Comparison of ENCODE assay signal across 9 mouse cellular contexts in genomic region chr6:128411115-128411514, GRCm38 (mm10). TPM values are rescaled to one million over a fixed set of nuclear protein-coding genes. Genes with fewer than 3 reads are reported as not detected.
DNase-seq lines count a peak whose midpoint lies in the region; ATAC-seq and TF ChIP-seq lines count a peak whose summit lies in the region.
"Had no signal": no experiment of that assay in that cellular context is flagged by ENCODE, and none has a peak within 500 bp of the region (broad histone marks: within the 10 kb centered on the region; RNA-seq: fewer than 3 reads in every experiment).

No protein-coding gene starts in this region.

- H3K9me3 ChIP-seq in limb, embryonic 10.5 days (replicated peaks), result no peaks in the 10 kb centered on the region
- no peaks in the 10 kb centered on the region for H3K9me3 ChIP-seq in midbrain, embryonic 15.5 days

- H3K4me3 ChIP-seq in testis, adult 2 months (ENCODE audit: control insufficient read depth, low read depth, low read length), result no peak overlapping the region
- no peak overlapping the region for H3K4me3 ChIP-seq in gastrocnemius, adult 2 months
- no peak overlapping the region for H3K4me3 ChIP-seq in kidney, adult 2 months (ENCODE audit: insufficient read depth, low read depth, low read length)
- no peak overlapping the region for H3K4me3 ChIP-seq in limb, embryonic 10.5 days
- no peak overlapping the region for H3K4me3 ChIP-seq in midbrain, embryonic 15.5 days
- H3K4me3 ChIP-seq in spleen, adult 2 months (ENCODE audit: extremely low read depth, insufficient read depth, insufficient read length), result no peak overlapping the region

- no peak overlapping the region for H3K9ac ChIP-seq in midbrain, embryonic 15.5 days

- TF ChIP-seq POLR2A in testis, adult 2 months (IDR thresholded peaks at IDR 0.05; ENCODE audit: control insufficient read depth, low read depth, low read length), result no peak
- TF ChIP-seq POLR2A in kidney, adult 2 months (IDR thresholded peaks at IDR 0.05; ENCODE audit: low read depth, low read length), result no peak
- TF ChIP-seq POLR2A in spleen, adult 2 months (IDR thresholded peaks at IDR 0.05; ENCODE audit: low read depth, low read length), result no peak

- H3K27ac ChIP-seq in testis, adult 2 months (ENCODE audit: control insufficient read depth, insufficient read depth, low read depth, low read length), result no peak overlapping the region
- no peak overlapping the region for H3K27ac ChIP-seq in gastrocnemius, adult 2 months
- no peak overlapping the region for H3K27ac ChIP-seq in kidney, adult 2 months (ENCODE audit: insufficient read depth, low read depth, low read length)
- H3K27ac ChIP-seq in limb, embryonic 10.5 days, result no peak overlapping the region
- no peak overlapping the region for H3K27ac ChIP-seq in midbrain, embryonic 15.5 days
- H3K27ac ChIP-seq in spleen, adult 2 months (ENCODE audit: insufficient read depth, low read length), result no peak overlapping the region

- intact Hi-C loops in gastrocnemius, adult 2 months (cut with DNase I), result loop anchor here (2.0 to 5.0 kb wide), 3 partner anchors 30 to 184 kb away; no protein-coding TSS in a partner anchor

- H3K4me2 ChIP-seq in midbrain, embryonic 15.5 days, result no peak overlapping the region

- peaks cover 3% of the 10 kb centered on the region; the same call in 1 of the 2 replicates for H3K4me1 ChIP-seq in testis, adult 2 months (ENCODE audit: control insufficient read depth, insufficient read depth, low read length)
- no peaks in the 10 kb centered on the region for H3K4me1 ChIP-seq in kidney, adult 2 months (ENCODE audit: control insufficient read depth, insufficient read depth, low read length)
- H3K4me1 ChIP-seq in limb, embryonic 10.5 days, result no peaks in the 10 kb centered on the region
- H3K4me1 ChIP-seq in midbrain, embryonic 15.5 days, result no peaks in the 10 kb centered on the region
- no peaks in the 10 kb centered on the region for H3K4me1 ChIP-seq in spleen, adult 2 months (ENCODE audit: control insufficient read depth, insufficient read depth, insufficient read length)

- H3K36me3 ChIP-seq in testis, adult 2 months (ENCODE audit: control insufficient read depth, insufficient read depth, low read length), result no peaks in the 10 kb centered on the region; the same call in 1 of the 2 replicates
- no peaks in the 10 kb centered on the region; the same call in none of the 2 replicates for H3K36me3 ChIP-seq in kidney, adult 2 months (ENCODE audit: control insufficient read depth, insufficient read depth, low read length)
- peaks cover 92% of the 10 kb centered on the region for H3K36me3 ChIP-seq in limb, embryonic 10.5 days
- peaks cover 35% of the 10 kb centered on the region for H3K36me3 ChIP-seq in midbrain, embryonic 15.5 days (replicated peaks)
- H3K36me3 ChIP-seq in spleen, adult 2 months (ENCODE audit: control insufficient read depth, insufficient read depth, low read length), result peaks cover 30% of the 10 kb centered on the region

- no peaks in the 10 kb centered on the region for H3K27me3 ChIP-seq in testis, adult 2 months (ENCODE audit: control insufficient read depth, insufficient read depth, low read length)
- no peaks in the 10 kb centered on the region for H3K27me3 ChIP-seq in kidney, adult 2 months (replicated peaks; ENCODE audit: control insufficient read depth, insufficient read depth, low read length)
- no peaks in the 10 kb centered on the region for H3K27me3 ChIP-seq in limb, embryonic 10.5 days (ENCODE audit: low read depth, poor library complexity, severe bottlenecking)
- no peaks in the 10 kb centered on the region for H3K27me3 ChIP-seq in midbrain, embryonic 15.5 days (replicated peaks)
- H3K27me3 ChIP-seq in spleen, adult 2 months (ENCODE audit: control insufficient read depth, insufficient read depth, low read length), result no peaks in the 10 kb centered on the region

- TF ChIP-seq CTCF in testis, adult 2 months (IDR thresholded peaks at IDR 0.05; ENCODE audit: control insufficient read depth, insufficient read depth, insufficient replicate concordance, low read depth, low read length), result peak; percentile 21; the same call in 1 of the 2 replicates
- TF ChIP-seq CTCF in gastrocnemius, adult 2 months (IDR thresholded peaks at IDR 0.05), result peak; percentile 99
- TF ChIP-seq CTCF in kidney, adult 2 months (conservative IDR thresholded peaks at IDR 0.05; ENCODE audit: insufficient read depth, insufficient read length, low read depth, low read length), result peak; percentile 85
- TF ChIP-seq CTCF in spleen, adult 2 months (IDR thresholded peaks at IDR 0.05; ENCODE audit: extremely low read depth, insufficient read depth, insufficient read length, insufficient replicate concordance), result peak; percentile 57; the same call in 1 of the 2 replicates

- WGBS in kidney, adult 2 months, result 11% methylated on average over 3 of the region's 3 CpGs
- 24% methylated on average over 3 of the region's 3 CpGs for WGBS in limb, embryonic 10.5 days
- 26% methylated on average over 3 of the region's 3 CpGs for WGBS in midbrain, embryonic 15.5 days
- 29% methylated on average over 3 of the region's 3 CpGs for WGBS in spleen, adult 2 months

- DNase-seq in testis, postnatal 14 days (ENCODE audit: low spot score), result no peak
- peak; percentile 83 to 90 for DNase-seq in cerebellum, postnatal 25 days
- DNase-seq in gastrocnemius, adult 2 months, result peak; percentile 77
- DNase-seq in kidney, adult 2 months, result peak; percentile 80
- peak; percentile 86 for DNase-seq in limb, embryonic 10.5 days (ENCODE audit: low spot score)
- DNase-seq in spleen, adult 2 months (ENCODE audit: low read depth in 1 of 2, low spot score in 2 of 2), result peak; percentile 30 to 78

- peak; percentile 62 for ATAC-seq in midbrain, embryonic 15.5 days (replicated peaks)

RNA-seq across cellular contexts. Expression of gene Nrip2, which starts 12.0 kb away (rescaled TPM):
- 1.6 and 1.9 TPM in 2 replicates for polyA plus RNA-seq in testis, adult 2 months (2012; rRNA removed)
- total RNA-seq in gastrocnemius, adult 2 months (2021), result 1 to 10 TPM; 1.5 to 1.7 TPM
- 4.9 and 6.5 TPM in 2 replicates for polyA plus RNA-seq in kidney, adult 2 months (2012; rRNA removed)
- polyA plus RNA-seq in limb, embryonic 10.5 days (2016; fragmentation: Nextera tagmentation; extraction: Ambion mirVana), result 2.3 and 2.5 TPM in 2 replicates
- polyA plus RNA-seq in midbrain, embryonic 15.5 days (2015; fragmentation: Nextera tagmentation; extraction: Ambion mirVana), result 11.2 and 12.9 TPM in 2 replicates
- 0.28 and 0.35 TPM in 2 replicates for polyA plus RNA-seq in spleen, adult 2 months (2012; rRNA removed)

RNA-seq across cellular contexts. Expression of gene Itfg2, which starts 13.6 kb away (rescaled TPM):
- 13.8 and 15.7 TPM in 2 replicates for polyA plus RNA-seq in testis, adult 2 months (2012; rRNA removed)
- 10 to 100 TPM; 15.3 to 16.3 TPM for total RNA-seq in gastrocnemius, adult 2 months (2021)
- 19.0 and 23.5 TPM in 2 replicates for polyA plus RNA-seq in kidney, adult 2 months (2012; rRNA removed)
- 40.8 and 47.8 TPM in 2 replicates for polyA plus RNA-seq in limb, embryonic 10.5 days (2016; fragmentation: Nextera tagmentation; extraction: Ambion mirVana)
- polyA plus RNA-seq in midbrain, embryonic 15.5 days (2015; fragmentation: Nextera tagmentation; extraction: Ambion mirVana), result 50.7 and 51.4 TPM in 2 replicates
- 23.0 and 32.6 TPM in 2 replicates for polyA plus RNA-seq in spleen, adult 2 months (2012; rRNA removed)

RNA-seq across cellular contexts. Expression of gene Fkbp4, which starts 27.4 kb away (rescaled TPM):
- 342 and 357 TPM in 2 replicates for polyA plus RNA-seq in testis, adult 2 months (2012; rRNA removed)
- 100 to 1,000 TPM; 105 to 165 TPM for total RNA-seq in gastrocnemius, adult 2 months (2021)
- polyA plus RNA-seq in kidney, adult 2 months (2012; rRNA removed), result 163 and 166 TPM in 2 replicates
- polyA plus RNA-seq in limb, embryonic 10.5 days (2016; fragmentation: Nextera tagmentation; extraction: Ambion mirVana), result 797 and 913 TPM in 2 replicates
- polyA plus RNA-seq in midbrain, embryonic 15.5 days (2015; fragmentation: Nextera tagmentation; extraction: Ambion mirVana), result 375 and 389 TPM in 2 replicates
- 46.3 and 60.3 TPM in 2 replicates for polyA plus RNA-seq in spleen, adult 2 months (2012; rRNA removed)

RNA-seq across cellular contexts. Expression of gene Gm44596, which starts 35.8 kb away (rescaled TPM):
- not detected in 2 replicates for polyA plus RNA-seq in testis, adult 2 months (2012; rRNA removed)
- total RNA-seq in gastrocnemius, adult 2 months (2021), result not detected
- not detected in 2 replicates for polyA plus RNA-seq in kidney, adult 2 months (2012; rRNA removed)
- not detected in 2 replicates for polyA plus RNA-seq in limb, embryonic 10.5 days (2016; fragmentation: Nextera tagmentation; extraction: Ambion mirVana)
- polyA plus RNA-seq in midbrain, embryonic 15.5 days (2015; fragmentation: Nextera tagmentation; extraction: Ambion mirVana), result not detected in 2 replicates
- polyA plus RNA-seq in spleen, adult 2 months (2012; rRNA removed), result not detected in 2 replicates
- polyA plus RNA-seq: stomach, embryonic 14.5 days had no signal

RNA-seq across cellular contexts. Expression of gene Tex52, which starts 35.9 kb away (rescaled TPM):
- 44.5 and 49.1 TPM in 2 replicates for polyA plus RNA-seq in testis, adult 2 months (2012; rRNA removed)
- not detected for total RNA-seq in gastrocnemius, adult 2 months (2021)
- polyA plus RNA-seq in kidney, adult 2 months (2012; rRNA removed), result not detected in 2 replicates
- polyA plus RNA-seq in limb, embryonic 10.5 days (2016; fragmentation: Nextera tagmentation; extraction: Ambion mirVana), result 0.41 and 0.61 TPM in 2 replicates
- polyA plus RNA-seq in midbrain, embryonic 15.5 days (2015; fragmentation: Nextera tagmentation; extraction: Ambion mirVana), result 1.0 and 1.1 TPM in 2 replicates
- 0.05 TPM in 1 of 2 replicates, not detected in the other for polyA plus RNA-seq in spleen, adult 2 months (2012; rRNA removed)

Comparison
In these comparisons a context has a peak if more than half of its experiments do, and no peak if none do; other contexts are left out.
1. CTCF ChIP-seq: peak in every context shown above with its lines; median percentile 99 in gastrocnemius, adult 2 months; 85 in kidney, adult 2 months; 57 in spleen, adult 2 months; 21 in testis, adult 2 months.